Mouse (Mus musculus) limb, embryonic 14.5 days (tissue): Measurements from ENCODE around the gene Hpcal4. TPM values are rescaled to one million over a fixed set of nuclear protein-coding genes. Genes with fewer than 3 reads are reported as not detected.

Experiments
- ATAC-seq: fragments of 200-750 bp; cut with Nextera tagmentation; 2 replicates; pipeline ENCODE4 v1.8.0; 2017; ENCODE audit warnings: low read depth, moderate number of reproducible peaks, moderate TSS enrichment; ENCODE audit not compliant: low FRiP score
- DNase-seq: peaks from one replicate; pipeline ENCODE4 v3.0.0-alpha.2; 2015; ENCODE audit warnings: low spot score
- H3K27ac ChIP-seq: fragments of 300-500 bp; sonication (generic); replicated peaks from 2 replicates; pipeline ENCODE4 v1.5.1; 2014; ENCODE audit warnings: low read depth, mild to moderate bottlenecking, low read length, moderate library complexity, mixed read lengths
- H3K27me3 ChIP-seq: fragments of 300-500 bp; sonication (generic); 2 replicates; pipeline ENCODE4 v1.6.1; 2014; ENCODE audit warnings: low read length, mixed read lengths; ENCODE audit not compliant: control insufficient read depth, insufficient read depth
- H3K36me3 ChIP-seq: fragments of 300-500 bp; sonication (generic); 2 replicates; pipeline ENCODE4 v1.6.1; 2014; ENCODE audit warnings: mild to moderate bottlenecking, low read length, moderate library complexity, mixed read lengths; ENCODE audit not compliant: control insufficient read depth, insufficient read depth
- H3K4me1 ChIP-seq: fragments of 300-500 bp; sonication (generic); 2 replicates; pipeline ENCODE4 v1.6.1; 2014; ENCODE audit warnings: antibody characterized with exemption, low read length, mixed read lengths; ENCODE audit not compliant: control insufficient read depth, insufficient read depth
- H3K4me2 ChIP-seq: fragments of 300-500 bp; sonication (generic); replicated peaks from 2 replicates; pipeline ENCODE4 v1.6.1; 2014; ENCODE audit warnings: low read depth, mild to moderate bottlenecking, low read length, moderate library complexity; ENCODE audit not compliant: severe bottlenecking
- H3K4me3 ChIP-seq: fragments of 300-500 bp; sonication (generic); replicated peaks from 2 replicates; pipeline ENCODE4 v1.5.1; 2014; ENCODE audit warnings: low read length
- H3K9ac ChIP-seq: fragments of 300-500 bp; sonication (generic); 2 replicates; pipeline ENCODE4 v1.6.1; 2014; ENCODE audit warnings: mild to moderate bottlenecking, low read depth, low read length, moderate library complexity; ENCODE audit not compliant: severe bottlenecking
- H3K9me3 ChIP-seq: fragments of 300-500 bp; sonication (generic); 2 replicates; pipeline ENCODE4 v1.6.1; 2016; ENCODE audit warnings: low read length; ENCODE audit not compliant: control insufficient read depth
- POLR2A ChIP-seq: fragments of 200-500 bp; IDR thresholded peaks from 2 replicates; pipeline ENCODE4 v1.8.0; 2012; ENCODE audit warnings: inconsistent platforms, mild to moderate bottlenecking, moderate library complexity, borderline replicate concordance; ENCODE audit not compliant: insufficient read depth, insufficient read length; ENCODE audit errors: extremely low read depth
- WGBS: fragments of 180-500 bp; shearing (Covaris S2); extraction: QIAGEN DNeasy Blood & Tissue Kit; methylation state at CpG from one replicate; pipeline ENCODE4 v1.1.7; 2014; 5-methylcytosine and 5-hydroxymethylcytosine counted together
- polyA plus RNA-seq, 2 experiments: library from polyadenylated mRNA; depleted of rRNA in 1 of 2; stranded (reverse) in 1 of 2; unstranded in 1 of 2; fragments of >200 nt; fragmentation: Nextera tagmentation in 1 of 2; extraction: Ambion mirVana in 1 of 2; gene quantifications; 2 replicates each; pipeline versions ENCODE4 v1.2.1 to v1.2.3; 2012 to 2014

Gene Hpcal4
- polyA plus RNA-seq (2012; rRNA removed) (0.12 and 0.34 TPM in 2 replicates), polyA plus RNA-seq (2014; fragmentation: Nextera tagmentation; extraction: Ambion mirVana) (0.26 and 1.1 TPM in 2 replicates)

- no peaks in the 10 kb centered on the region for H3K36me3 ChIP-seq
- peak within 1 kb of the TSS; percentile 77 for H3K4me2 ChIP-seq
- H3K27ac ChIP-seq, result no peak within 1 kb of the TSS
- WGBS, result 1% methylated on average over 42 of the region's 44 CpGs
- H3K9me3 ChIP-seq, result no peaks in the 10 kb centered on the region
- ATAC-seq (peak; percentile 35; the same call in 1 of the 2 replicates), DNase-seq (peak; percentile 9)
- H3K9ac ChIP-seq, result peak within 1 kb of the TSS; percentile 32
- H3K4me3 ChIP-seq, result peak within 1 kb of the TSS; percentile 45
- TF ChIP-seq POLR2A, result no peak
- H3K4me1 ChIP-seq, result peaks cover 5% of the 10 kb centered on the region; the same call in 1 of the 2 replicates
- H3K27me3 ChIP-seq, result peaks cover 45% of the 10 kb centered on the region
Measured at GRCm38 (mm10) chr4:123182328-123183238, at the start of gene Hpcal4. TSS of gene Hpcal4 (plus strand) at chr4:123183227.

- H3K9ac ChIP-seq, result no peak overlapping the region
- 91% methylated on average over 3 of the region's 3 CpGs for WGBS
- TF ChIP-seq POLR2A, result no peak
- H3K4me1 ChIP-seq, result peaks cover 11% of the 10 kb centered on the region
- no peak overlapping the region for H3K4me2 ChIP-seq
- H3K4me3 ChIP-seq, result no peak overlapping the region
- H3K27me3 ChIP-seq, result no peaks in the 10 kb centered on the region
- ATAC-seq (no peak), DNase-seq (no peak)
- H3K36me3 ChIP-seq, result peaks cover 35% of the 10 kb centered on the region
- no peaks in the 10 kb centered on the region for H3K9me3 ChIP-seq
- no peak overlapping the region for H3K27ac ChIP-seq
Measured at GRCm38 (mm10) chr4:123137551-123137950, 45.5 kb upstream of the Hpcal4 start.

- peak; percentile 63; the same call in 1 of the 2 replicates for TF ChIP-seq POLR2A
- peak; percentile 89 for DNase-seq
- under 1% methylated on average over 34 of the region's 34 CpGs for WGBS
- peak; percentile 99 for ATAC-seq
- peak within 1 kb of the TSS; percentile 88 for H3K4me2 ChIP-seq
- H3K36me3 ChIP-seq, result peaks cover 17% of the 10 kb centered on the region
- H3K9ac ChIP-seq, result peak within 1 kb of the TSS; percentile 67
- H3K9me3 ChIP-seq, result no peaks in the 10 kb centered on the region
- peak within 1 kb of the TSS; percentile 66 for H3K4me3 ChIP-seq
- no peaks in the 10 kb centered on the region for H3K27me3 ChIP-seq
- peak within 1 kb of the TSS; percentile 88 for H3K27ac ChIP-seq
- H3K4me1 ChIP-seq, result peaks cover 11% of the 10 kb centered on the region
Measured at GRCm38 (mm10) chr4:123139513-123140154, 43.4 kb upstream of the Hpcal4 start, which contains the start of gene Ppie. TSS of gene Ppie (minus strand) at chr4:123139951.

GRCm38 (mm10) chr4:123147446-123148150 lies 35.4 kb upstream of the Hpcal4 start:
- H3K27ac ChIP-seq, result no peak overlapping the region
- H3K4me2 ChIP-seq, result no peak overlapping the region
- H3K4me1 ChIP-seq, result no peaks in the 10 kb centered on the region
- no peak for ATAC-seq
- DNase-seq, result no peak
- no peaks in the 10 kb centered on the region for H3K27me3 ChIP-seq
- TF ChIP-seq POLR2A, result no peak
- 82% methylated on average over 5 of the region's 5 CpGs for WGBS
- H3K36me3 ChIP-seq, result no peaks in the 10 kb centered on the region
- no peak overlapping the region for H3K9ac ChIP-seq
- no peak overlapping the region for H3K4me3 ChIP-seq
- H3K9me3 ChIP-seq, result no peaks in the 10 kb centered on the region

GRCm38 (mm10) chr4:123152003-123152402 lies 31.0 kb upstream of the Hpcal4 start:
- Histone ChIP-seq H3K4me3 (no peak overlapping the region), H3K4me2 (no peak overlapping the region), H3K9me3 (no peaks in the 10 kb centered on the region), H3K9ac (no peak overlapping the region), H3K27me3 (no peaks in the 10 kb centered on the region), H3K27ac (no peak overlapping the region), H3K36me3 (no peaks in the 10 kb centered on the region), H3K4me1 (no peaks in the 10 kb centered on the region)
- WGBS, result 79% methylated on average over 4 of the region's 4 CpGs
- no peak for ATAC-seq
- no peak for DNase-seq
- TF ChIP-seq POLR2A, result no peak
